In the genomic region with DNA sequence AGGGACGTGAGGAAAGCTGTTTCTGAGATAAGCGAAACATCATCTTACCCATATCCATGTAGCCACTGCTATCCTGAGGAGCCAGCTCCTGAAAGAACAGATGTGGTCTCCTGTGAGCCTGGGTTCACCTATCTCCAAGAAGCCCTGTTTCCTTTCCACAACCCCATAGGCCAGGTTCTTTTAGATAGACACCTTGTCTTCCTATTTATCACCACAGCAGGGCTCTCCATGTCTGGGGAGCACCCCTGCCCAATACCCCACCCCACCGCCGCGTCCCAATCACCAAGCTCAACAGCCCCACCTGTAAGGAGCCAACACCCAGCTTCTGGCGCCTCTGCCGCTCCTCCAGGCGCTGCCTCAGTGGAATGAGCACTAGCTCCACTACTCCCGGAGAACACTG, we compare ENCODE assay signal across 23 mouse cellular contexts. TPM values are rescaled to one million over a fixed set of nuclear protein-coding genes. Genes with fewer than 3 reads are reported as not detected.
DNase-seq lines count a peak whose midpoint lies in the region; ATAC-seq and TF ChIP-seq lines count a peak whose summit lies in the region.
"Had no signal": no experiment of that assay in that cellular context is flagged by ENCODE, and none has a peak within 500 bp of the region (broad histone marks: within the 10 kb centered on the region; RNA-seq: fewer than 3 reads in every experiment).

No protein-coding gene starts in this region.

- peaks cover 22% of the 10 kb centered on the region for H3K4me1 ChIP-seq in liver, embryonic 11.5 days (replicated peaks; ENCODE audit: control insufficient read depth, insufficient read depth, low read length)
- peaks cover 45% of the 10 kb centered on the region for H3K4me1 ChIP-seq in liver, embryonic 12.5 days
- H3K4me1 ChIP-seq in liver, embryonic 16.5 days (ENCODE audit: control insufficient read depth, low read depth, low read length), result peaks cover 25% of the 10 kb centered on the region
- peaks cover 38% of the 10 kb centered on the region for H3K4me1 ChIP-seq in midbrain, embryonic 16.5 days (ENCODE audit: control insufficient read depth, insufficient read depth, low read length)
- peaks cover 6% of the 10 kb centered on the region for H3K4me1 ChIP-seq in cerebellum, adult 2 months (ENCODE audit: control insufficient read depth, insufficient read depth, low read length)
- H3K4me1 ChIP-seq in midbrain, embryonic 10.5 days, result peaks cover 56% of the 10 kb centered on the region

- H3K36me3 ChIP-seq in liver, embryonic 11.5 days (ENCODE audit: control insufficient read depth, insufficient read depth, low read length), result peaks cover 3% of the 10 kb centered on the region; the same call in 1 of the 2 replicates
- H3K36me3 ChIP-seq in liver, embryonic 12.5 days, result peaks cover 16% of the 10 kb centered on the region
- H3K36me3 ChIP-seq in liver, embryonic 16.5 days (ENCODE audit: control insufficient read depth, insufficient read depth), result peaks cover 2% of the 10 kb centered on the region
- H3K36me3 ChIP-seq in midbrain, embryonic 16.5 days (ENCODE audit: control insufficient read depth, insufficient read depth, low read length), result peaks cover 3% of the 10 kb centered on the region; the same call in 1 of the 2 replicates
- H3K36me3 ChIP-seq in midbrain, embryonic 10.5 days, result peaks cover 21% of the 10 kb centered on the region

- no peak overlapping the region for H3K9ac ChIP-seq in liver, embryonic 11.5 days (ENCODE audit: low read depth, low read length)
- no peak overlapping the region for H3K9ac ChIP-seq in liver, embryonic 12.5 days
- H3K9ac ChIP-seq in liver, embryonic 16.5 days (ENCODE audit: low read depth, low read length), result no peak overlapping the region
- H3K9ac ChIP-seq in midbrain, embryonic 16.5 days (ENCODE audit: low read depth, low read length), result no peak overlapping the region

- TF ChIP-seq POLR2A in cerebellum, adult 2 months (IDR thresholded peaks at IDR 0.05; ENCODE audit: borderline replicate concordance, insufficient read depth, low read length), result no peak

- no peaks in the 10 kb centered on the region for H3K9me3 ChIP-seq in liver, embryonic 11.5 days (ENCODE audit: control insufficient read depth, low read length)
- no peaks in the 10 kb centered on the region for H3K9me3 ChIP-seq in liver, embryonic 12.5 days (replicated peaks)
- no peaks in the 10 kb centered on the region for H3K9me3 ChIP-seq in liver, embryonic 16.5 days (replicated peaks; ENCODE audit: control insufficient read depth, low read length)
- H3K9me3 ChIP-seq in midbrain, embryonic 16.5 days (replicated peaks; ENCODE audit: control insufficient read depth, low read length, poor library complexity, severe bottlenecking), result no peaks in the 10 kb centered on the region
- no peaks in the 10 kb centered on the region for H3K9me3 ChIP-seq in midbrain, embryonic 10.5 days (replicated peaks)
- H3K9me3 ChIP-seq: forebrain, embryonic 10.5 days; forebrain, embryonic 13.5 days; hindbrain, embryonic 10.5 days; hindbrain, embryonic 13.5 days had no signal

- H3K27me3 ChIP-seq in liver, embryonic 11.5 days (replicated peaks; ENCODE audit: control insufficient read depth, insufficient read depth, low read length), result peaks cover 53% of the 10 kb centered on the region
- H3K27me3 ChIP-seq in liver, embryonic 12.5 days (replicated peaks), result peaks cover 70% of the 10 kb centered on the region
- peaks cover 54% of the 10 kb centered on the region for H3K27me3 ChIP-seq in liver, embryonic 16.5 days (ENCODE audit: control insufficient read depth, insufficient read depth, low read depth, low read length)
- H3K27me3 ChIP-seq in midbrain, embryonic 16.5 days (ENCODE audit: control insufficient read depth, insufficient read depth, low read depth, low read length), result peaks cover 23% of the 10 kb centered on the region
- H3K27me3 ChIP-seq in cerebellum, adult 2 months (ENCODE audit: control insufficient read depth, insufficient read depth, low read length), result no peaks in the 10 kb centered on the region
- peaks cover 51% of the 10 kb centered on the region for H3K27me3 ChIP-seq in midbrain, embryonic 10.5 days (ENCODE audit: low read depth, poor library complexity, severe bottlenecking)
- H3K27me3 ChIP-seq: CH12.LX had no signal

- H3K4me2 ChIP-seq in liver, embryonic 11.5 days, result 0 out of 2 replicates have a peak overlapping the region, but pooled peaks have one; percentile 6
- no peak overlapping the region for H3K4me2 ChIP-seq in liver, embryonic 12.5 days
- H3K4me2 ChIP-seq in liver, embryonic 16.5 days (ENCODE audit: low read depth, low read length), result no peak overlapping the region
- no peak overlapping the region for H3K4me2 ChIP-seq in midbrain, embryonic 16.5 days (ENCODE audit: low read length)
- H3K4me2 ChIP-seq: forebrain, embryonic 13.5 days had no signal

- no peak overlapping the region for H3K4me3 ChIP-seq in liver, embryonic 11.5 days (ENCODE audit: low read depth, low read length)
- H3K4me3 ChIP-seq in liver, embryonic 12.5 days, result no peak overlapping the region
- H3K4me3 ChIP-seq in liver, embryonic 16.5 days (ENCODE audit: low read depth, low read length), result no peak overlapping the region
- H3K4me3 ChIP-seq in midbrain, embryonic 16.5 days (ENCODE audit: low read depth, low read length), result no peak overlapping the region
- H3K4me3 ChIP-seq in cerebellum, adult 2 months (replicated peaks; ENCODE audit: insufficient read depth, low read depth, low read length), result no peak overlapping the region
- H3K4me3 ChIP-seq in midbrain, embryonic 10.5 days, result no peak overlapping the region
- H3K4me3 ChIP-seq: forebrain, embryonic 13.5 days had no signal

- peak; percentile 55 for ATAC-seq in liver, embryonic 11.5 days (replicated peaks; ENCODE audit: low FRiP score)
- ATAC-seq in liver, embryonic 12.5 days, result peak; percentile 50
- ATAC-seq in liver, embryonic 16.5 days (ENCODE audit: low read depth), result 0 out of 2 replicates have a peak, but pooled peaks have one; percentile 17
- 0 out of 2 replicates have a peak, but pooled peaks have one; percentile 16 for ATAC-seq in megakaryocyte-erythroid progenitor cell, adult 5-6 weeks (replicated peaks; ENCODE audit: low FRiP score, low TSS enrichment, poor library complexity, severe bottlenecking)
- no peak for ATAC-seq in midbrain, embryonic 16.5 days
- ATAC-seq: forebrain, embryonic 13.5 days; forebrain, embryonic 16.5 days; hindbrain, embryonic 16.5 days had no signal

- TF ChIP-seq CTCF in cerebellum, adult 2 months (IDR thresholded peaks at IDR 0.05; ENCODE audit: borderline replicate concordance, insufficient read depth, low read depth, low read length), result no peak

- no peak overlapping the region for H3K27ac ChIP-seq in liver, embryonic 11.5 days (ENCODE audit: low read depth, low read length)
- no peak overlapping the region for H3K27ac ChIP-seq in liver, embryonic 12.5 days
- no peak overlapping the region for H3K27ac ChIP-seq in liver, embryonic 16.5 days (ENCODE audit: low read length)
- H3K27ac ChIP-seq in midbrain, embryonic 16.5 days (ENCODE audit: low read length), result no peak overlapping the region
- H3K27ac ChIP-seq in cerebellum, adult 2 months (ENCODE audit: insufficient read depth, low read length), result no peak overlapping the region
- no peak overlapping the region for H3K27ac ChIP-seq in midbrain, embryonic 10.5 days (replicated peaks)
- H3K27ac ChIP-seq: forebrain, embryonic 10.5 days; forebrain, embryonic 13.5 days; hindbrain, embryonic 10.5 days; hindbrain, embryonic 13.5 days had no signal

- 32% methylated on average over 9 of the region's 9 CpGs for WGBS in liver, embryonic 11.5 days
- 19% methylated on average over 9 of the region's 9 CpGs for WGBS in liver, embryonic 12.5 days (ENCODE audit: insufficient replicate concordance)
- 20% methylated on average over 9 of the region's 9 CpGs for WGBS in liver, embryonic 16.5 days (ENCODE audit: insufficient replicate concordance)
- 54% methylated on average over 9 of the region's 9 CpGs for WGBS in midbrain, embryonic 16.5 days
- WGBS in cerebellum, adult 2 months, result 71% methylated on average over 9 of the region's 9 CpGs
- WGBS in midbrain, embryonic 10.5 days, result 38% methylated on average over 9 of the region's 9 CpGs

- no peak for DNase-seq in liver, embryonic 11.5 days (ENCODE audit: low spot score)
- no peak for DNase-seq in liver
- DNase-seq in cerebellum, adult 2 months, result no peak
- DNase-seq in midbrain, embryonic 10.5 days (ENCODE audit: low spot score), result no peak
- DNase-seq: adrenal gland, adult 2 months; adrenal gland, postnatal 25 days; B cell, adult 2 months; cerebellum, adult 11-12 months; cerebellum, adult 9-10 months; gastrocnemius, postnatal 10 days; gastrocnemius, postnatal 36 days; heart, postnatal 36 days had no signal

RNA-seq across cellular contexts. Expression of a gene that starts 7.5 kb away (rescaled TPM):
- 3.8 and 4.9 TPM in 2 replicates for polyA plus RNA-seq in liver, embryonic 11.5 days (2014; fragmentation: Nextera tagmentation; extraction: Ambion mirVana)
- polyA plus RNA-seq in liver, embryonic 12.5 days (2016; fragmentation: Nextera tagmentation; extraction: Ambion mirVana), result 5.9 and 6.5 TPM in 2 replicates
- polyA plus RNA-seq in liver, embryonic 16.5 days (2015; fragmentation: Nextera tagmentation; extraction: Ambion mirVana), result 3.0 and 3.2 TPM in 2 replicates
- total RNA-seq in megakaryocyte-erythroid progenitor cell, adult 5-6 weeks (2014; fragmentation: Nextera tagmentation), result 8.0 and 8.8 TPM in 2 replicates
- total RNA-seq in megakaryocyte-erythroid progenitor cell, adult 5-6 weeks (2017), result 6.8 and 10.8 TPM in 2 replicates
- polyA plus RNA-seq in midbrain, embryonic 16.5 days (2015; fragmentation: Nextera tagmentation; extraction: Ambion mirVana), result 11.1 and 11.7 TPM in 2 replicates
- 66.2 and 72.5 TPM in 2 replicates for polyA plus RNA-seq in cerebellum, adult 2 months (2012; rRNA removed)
- polyA plus RNA-seq in midbrain, embryonic 10.5 days (2016; fragmentation: Nextera tagmentation; extraction: Ambion mirVana), result 9.0 and 10.6 TPM in 2 replicates

RNA-seq across cellular contexts. Expression of a gene that starts 12.4 kb away (rescaled TPM):
- polyA plus RNA-seq in liver, embryonic 11.5 days (2014; fragmentation: Nextera tagmentation; extraction: Ambion mirVana), result 130 TPM in 2 replicates
- polyA plus RNA-seq in liver, embryonic 12.5 days (2016; fragmentation: Nextera tagmentation; extraction: Ambion mirVana), result 131 and 141 TPM in 2 replicates
- polyA plus RNA-seq in liver, embryonic 16.5 days (2015; fragmentation: Nextera tagmentation; extraction: Ambion mirVana), result 129 and 133 TPM in 2 replicates
- total RNA-seq in megakaryocyte-erythroid progenitor cell, adult 5-6 weeks (2014; fragmentation: Nextera tagmentation), result 92.8 and 94.2 TPM in 2 replicates
- 29.0 and 55.6 TPM in 2 replicates for total RNA-seq in megakaryocyte-erythroid progenitor cell, adult 5-6 weeks (2017)
- polyA plus RNA-seq in midbrain, embryonic 16.5 days (2015; fragmentation: Nextera tagmentation; extraction: Ambion mirVana), result 74.0 and 74.1 TPM in 2 replicates
- 137 and 143 TPM in 2 replicates for polyA plus RNA-seq in cerebellum, adult 2 months (2012; rRNA removed)
- 136 and 145 TPM in 2 replicates for polyA plus RNA-seq in midbrain, embryonic 10.5 days (2016; fragmentation: Nextera tagmentation; extraction: Ambion mirVana)

RNA-seq across cellular contexts. Expression of a gene that starts 14.4 kb away (rescaled TPM):
- polyA plus RNA-seq in liver, embryonic 11.5 days (2014; fragmentation: Nextera tagmentation; extraction: Ambion mirVana), result 76.4 and 85.4 TPM in 2 replicates
- 172 and 182 TPM in 2 replicates for polyA plus RNA-seq in liver, embryonic 12.5 days (2016; fragmentation: Nextera tagmentation; extraction: Ambion mirVana)
- 255 and 284 TPM in 2 replicates for polyA plus RNA-seq in liver, embryonic 16.5 days (2015; fragmentation: Nextera tagmentation; extraction: Ambion mirVana)
- 8.7 and 21.6 TPM in 2 replicates for total RNA-seq in megakaryocyte-erythroid progenitor cell, adult 5-6 weeks (2014; fragmentation: Nextera tagmentation)
- total RNA-seq in megakaryocyte-erythroid progenitor cell, adult 5-6 weeks (2017), result 5.4 and 19.0 TPM in 2 replicates
- 16.2 and 18.5 TPM in 2 replicates for polyA plus RNA-seq in midbrain, embryonic 16.5 days (2015; fragmentation: Nextera tagmentation; extraction: Ambion mirVana)
- polyA plus RNA-seq in cerebellum, adult 2 months (2012; rRNA removed), result 25.7 and 26.4 TPM in 2 replicates
- polyA plus RNA-seq in midbrain, embryonic 10.5 days (2016; fragmentation: Nextera tagmentation; extraction: Ambion mirVana), result 117 and 140 TPM in 2 replicates

RNA-seq across cellular contexts. Expression of a gene that starts 14.8 kb away (rescaled TPM):
- polyA plus RNA-seq in liver, embryonic 11.5 days (2014; fragmentation: Nextera tagmentation; extraction: Ambion mirVana), result 1.3 and 1.5 TPM in 2 replicates
- 1.0 and 1.1 TPM in 2 replicates for polyA plus RNA-seq in liver, embryonic 12.5 days (2016; fragmentation: Nextera tagmentation; extraction: Ambion mirVana)
- polyA plus RNA-seq in liver, embryonic 16.5 days (2015; fragmentation: Nextera tagmentation; extraction: Ambion mirVana), result 1.1 and 1.2 TPM in 2 replicates
- 3.7 and 4.1 TPM in 2 replicates for total RNA-seq in megakaryocyte-erythroid progenitor cell, adult 5-6 weeks (2014; fragmentation: Nextera tagmentation)
- 1.3 and 2.5 TPM in 2 replicates for total RNA-seq in megakaryocyte-erythroid progenitor cell, adult 5-6 weeks (2017)
- 9.5 and 11.2 TPM in 2 replicates for polyA plus RNA-seq in midbrain, embryonic 16.5 days (2015; fragmentation: Nextera tagmentation; extraction: Ambion mirVana)
- 9.9 and 10.2 TPM in 2 replicates for polyA plus RNA-seq in cerebellum, adult 2 months (2012; rRNA removed)
- 3.7 and 6.3 TPM in 2 replicates for polyA plus RNA-seq in midbrain, embryonic 10.5 days (2016; fragmentation: Nextera tagmentation; extraction: Ambion mirVana)

RNA-seq across cellular contexts. Expression of a gene that starts 34.6 kb away (rescaled TPM):
- polyA plus RNA-seq in liver, embryonic 11.5 days (2014; fragmentation: Nextera tagmentation; extraction: Ambion mirVana), result 18.1 and 19.2 TPM in 2 replicates
- 16.4 and 17.0 TPM in 2 replicates for polyA plus RNA-seq in liver, embryonic 12.5 days (2016; fragmentation: Nextera tagmentation; extraction: Ambion mirVana)
- 16.4 and 18.4 TPM in 2 replicates for polyA plus RNA-seq in liver, embryonic 16.5 days (2015; fragmentation: Nextera tagmentation; extraction: Ambion mirVana)
- total RNA-seq in megakaryocyte-erythroid progenitor cell, adult 5-6 weeks (2014; fragmentation: Nextera tagmentation), result 5.9 and 14.7 TPM in 2 replicates
- 1.9 and 3.3 TPM in 2 replicates for total RNA-seq in megakaryocyte-erythroid progenitor cell, adult 5-6 weeks (2017)
- 33.0 and 34.7 TPM in 2 replicates for polyA plus RNA-seq in midbrain, embryonic 16.5 days (2015; fragmentation: Nextera tagmentation; extraction: Ambion mirVana)
- polyA plus RNA-seq in cerebellum, adult 2 months (2012; rRNA removed), result 43.7 and 44.7 TPM in 2 replicates
- polyA plus RNA-seq in midbrain, embryonic 10.5 days (2016; fragmentation: Nextera tagmentation; extraction: Ambion mirVana), result 25.9 and 28.9 TPM in 2 replicates
